Mouse (Mus musculus): ENCODE measurements around the gene Blvrb. TPM values are rescaled to one million over a fixed set of nuclear protein-coding genes. Genes with fewer than 3 reads are reported as not detected.
A peak's percentile ranks its signal among the peaks of the same experiment; 100 is the strongest.

The Blvrb gene
- polyA plus RNA-seq, 1 experiment from 2014 or later, result 853 TPM

DNA sequence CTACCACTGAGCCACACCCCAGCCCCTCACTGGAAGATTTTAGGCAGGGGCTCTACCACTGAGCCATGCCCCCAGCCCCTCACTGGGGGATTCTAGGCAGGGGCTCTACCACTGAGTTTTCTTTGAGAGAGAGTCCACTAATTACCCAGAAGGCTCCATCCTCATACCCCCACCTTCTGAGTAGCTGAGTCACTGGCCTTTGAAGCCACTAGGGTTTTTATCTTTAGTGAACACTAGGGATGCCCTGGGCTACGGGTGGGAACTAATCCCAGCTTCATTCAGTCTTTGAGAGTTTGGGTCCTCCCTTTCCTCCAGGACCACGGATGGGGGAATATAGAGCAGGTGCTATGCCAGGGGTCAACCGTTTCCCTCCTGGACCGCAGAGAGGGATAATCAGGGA is 10.8 kb downstream of the Blvrb start:
- 59% methylated on average over 4 of the region's 4 CpGs for WGBS (ENCODE audit: insufficient replicate concordance)
- Histone ChIP-seq H3K4me2 (ENCODE audit: low read depth, low read length) (no peak overlapping the region), H3K27ac (ENCODE audit: low read length) (peak overlapping the region; percentile 67), H3K36me3 (ENCODE audit: control insufficient read depth, insufficient read depth) (peaks cover 75% of the 10 kb centered on the region), H3K9me3 (replicated peaks; ENCODE audit: control insufficient read depth, low read length) (no peaks in the 10 kb centered on the region), H3K9ac (ENCODE audit: low read depth, low read length) (no peak overlapping the region), H3K4me1 (ENCODE audit: control insufficient read depth, low read depth, low read length) (peaks cover 51% of the 10 kb centered on the region), H3K4me3 (ENCODE audit: low read depth, low read length) (no peak overlapping the region), H3K27me3 (ENCODE audit: control insufficient read depth, insufficient read depth, low read depth, low read length) (no peaks in the 10 kb centered on the region)
- ATAC-seq (ENCODE audit: low read depth), result peak; percentile 58

DNA sequence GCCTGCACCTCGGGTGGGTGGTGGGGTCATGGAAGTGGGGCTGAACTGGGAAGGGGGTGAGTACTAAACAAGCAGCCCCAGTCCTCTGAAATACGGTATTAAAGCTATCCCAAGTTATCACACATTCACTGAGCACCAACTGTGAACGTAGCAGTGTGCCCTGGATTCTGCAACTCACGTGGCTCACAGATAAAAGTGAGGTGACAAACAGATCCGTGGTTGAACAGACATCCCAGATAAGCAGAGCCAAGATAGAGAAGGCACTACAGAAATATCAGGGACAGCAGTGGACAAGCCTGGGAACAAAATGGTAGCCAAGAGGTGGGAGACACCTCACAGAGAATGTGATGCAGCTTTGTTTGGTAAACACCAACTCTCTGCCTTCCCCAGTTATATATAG is 11.9 kb downstream of the Blvrb start:
- Histone ChIP-seq H3K9ac (ENCODE audit: low read depth, low read length) (no peak overlapping the region), H3K27ac (ENCODE audit: low read length) (peak overlapping the region; percentile 46)

DNA sequence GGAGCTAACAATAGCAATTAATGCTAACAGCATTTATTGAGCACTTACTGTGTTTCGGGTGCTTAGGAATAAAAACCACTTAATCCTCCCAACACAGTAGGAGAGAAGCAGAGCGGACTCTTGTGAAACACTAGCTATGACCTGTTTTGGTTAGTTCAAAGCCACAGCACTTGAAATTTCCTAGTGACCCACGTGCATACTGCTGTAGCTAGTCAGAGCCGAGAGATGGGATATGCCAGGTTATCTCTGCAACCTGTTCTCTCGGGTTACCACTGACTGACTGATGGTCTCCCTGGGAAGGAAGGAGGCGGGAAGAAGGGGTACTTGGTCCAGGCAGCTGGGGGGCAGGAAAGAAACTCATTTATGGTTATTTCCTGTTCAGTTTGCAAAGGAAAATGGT is 12.7 kb downstream of the Blvrb start:
- Histone ChIP-seq H3K27ac (ENCODE audit: low read length) (no peak overlapping the region; the same call in 1 of the 2 replicates), H3K27me3 (ENCODE audit: control insufficient read depth, insufficient read depth, low read depth, low read length) (no peaks in the 10 kb centered on the region), H3K4me2 (ENCODE audit: low read depth, low read length) (no peak overlapping the region), H3K4me1 (ENCODE audit: control insufficient read depth, low read depth, low read length) (peaks cover 34% of the 10 kb centered on the region), H3K4me3 (ENCODE audit: low read depth, low read length) (no peak overlapping the region), H3K36me3 (ENCODE audit: control insufficient read depth, insufficient read depth) (peaks cover 84% of the 10 kb centered on the region), H3K9ac (ENCODE audit: low read depth, low read length) (no peak overlapping the region), H3K9me3 (replicated peaks; ENCODE audit: control insufficient read depth, low read length) (no peaks in the 10 kb centered on the region)
- WGBS (ENCODE audit: insufficient replicate concordance), result 56% methylated on average over 6 of the region's 6 CpGs
- no peak for ATAC-seq (ENCODE audit: low read depth)

More for the DNA sequence above, 11.9 kb downstream of the Blvrb start:
- Histone ChIP-seq H3K4me1 (ENCODE audit: control insufficient read depth, low read depth, low read length) (peaks cover 43% of the 10 kb centered on the region), H3K27me3 (ENCODE audit: control insufficient read depth, insufficient read depth, low read depth, low read length) (no peaks in the 10 kb centered on the region), H3K36me3 (ENCODE audit: control insufficient read depth, insufficient read depth) (peaks cover 80% of the 10 kb centered on the region), H3K4me3 (ENCODE audit: low read depth, low read length) (no peak overlapping the region), H3K4me2 (ENCODE audit: low read depth, low read length) (no peak overlapping the region), H3K9me3 (replicated peaks; ENCODE audit: control insufficient read depth, low read length) (no peaks in the 10 kb centered on the region)
- 36% methylated on average over 5 of the region's 5 CpGs for WGBS (ENCODE audit: insufficient replicate concordance)
- ATAC-seq (ENCODE audit: low read depth), result peak; percentile 25

DNA sequence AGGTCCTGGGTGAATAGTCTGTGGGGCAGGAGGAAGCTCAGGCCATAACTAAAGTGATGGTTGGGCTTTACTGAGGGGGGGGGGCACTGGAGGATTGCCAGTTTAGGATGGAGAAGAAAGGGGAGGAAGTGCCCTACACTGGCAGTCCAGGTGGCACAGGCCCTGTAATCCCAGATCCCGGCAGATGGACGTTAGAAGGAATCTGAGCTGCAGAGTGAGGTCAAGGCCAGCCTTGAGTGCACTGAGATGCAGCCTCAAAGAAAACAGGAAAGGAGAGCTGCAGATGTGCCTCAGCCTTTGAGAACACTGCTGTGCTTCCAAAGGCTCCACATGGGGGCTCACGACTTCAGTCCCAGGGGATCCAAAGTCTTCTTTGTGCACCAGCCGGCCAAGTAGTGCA is 19.9 kb downstream of the Blvrb start:
- H3K27ac ChIP-seq (ENCODE audit: low read length), result no peak overlapping the region
- WGBS (ENCODE audit: insufficient replicate concordance), result 63% methylated on average over 4 of the region's 4 CpGs
- H3K9ac ChIP-seq (ENCODE audit: low read depth, low read length), result no peak overlapping the region
- no peaks in the 10 kb centered on the region for H3K9me3 ChIP-seq (replicated peaks; ENCODE audit: control insufficient read depth, low read length)
- no peak overlapping the region for H3K4me3 ChIP-seq (ENCODE audit: low read depth, low read length)
- no peak overlapping the region for H3K4me2 ChIP-seq (ENCODE audit: low read depth, low read length)
- H3K36me3 ChIP-seq (ENCODE audit: control insufficient read depth, insufficient read depth), result peaks cover 47% of the 10 kb centered on the region
- H3K27me3 ChIP-seq (ENCODE audit: control insufficient read depth, insufficient read depth, low read depth, low read length), result no peaks in the 10 kb centered on the region
- ATAC-seq (ENCODE audit: low read depth), result no peak
- peaks cover 2% of the 10 kb centered on the region; the same call in 1 of the 2 replicates for H3K4me1 ChIP-seq (ENCODE audit: control insufficient read depth, low read depth, low read length)

DNA sequence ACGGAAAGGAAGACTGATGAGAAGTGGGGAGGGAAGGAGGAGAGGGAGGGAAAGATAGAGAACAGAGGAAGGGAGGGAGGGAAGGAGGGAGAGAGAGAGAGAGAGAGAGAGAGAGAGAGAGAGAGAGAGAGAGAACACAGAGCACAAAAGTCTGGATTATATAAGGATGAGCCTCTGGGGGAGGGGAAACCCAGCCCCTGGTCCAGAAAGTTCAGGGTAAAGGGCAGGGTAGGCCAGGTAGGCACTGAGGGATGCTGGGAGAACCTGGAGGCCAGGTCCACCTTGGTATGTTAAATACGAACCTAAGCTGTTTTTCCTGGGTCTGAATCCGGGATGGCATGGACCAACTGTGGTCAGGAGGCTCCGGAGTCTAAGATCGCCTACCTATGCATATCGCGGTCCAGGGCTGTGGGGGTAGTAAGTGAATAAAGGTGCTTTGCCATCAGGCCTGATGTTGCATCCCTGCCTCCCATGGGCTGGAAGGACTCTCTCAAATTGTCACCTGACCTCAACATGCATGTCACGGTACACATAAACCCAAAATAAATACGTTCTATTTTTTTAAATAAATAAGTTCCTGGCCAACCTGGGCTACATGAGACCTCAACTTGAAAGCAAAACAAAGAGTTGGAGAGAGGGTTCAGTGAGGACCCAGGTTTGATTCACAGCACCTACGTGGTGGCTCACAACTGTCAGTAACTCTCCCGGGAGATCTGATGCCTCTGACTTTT is 23.8 kb downstream of the Blvrb start:
- ATAC-seq (ENCODE audit: low read depth), result no peak
- Histone ChIP-seq H3K4me1 (ENCODE audit: control insufficient read depth, low read depth, low read length) (peaks cover 18% of the 10 kb centered on the region), H3K9ac (ENCODE audit: low read depth, low read length) (no peak overlapping the region), H3K36me3 (ENCODE audit: control insufficient read depth, insufficient read depth) (peaks cover 17% of the 10 kb centered on the region), H3K4me2 (ENCODE audit: low read depth, low read length) (no peak overlapping the region), H3K4me3 (ENCODE audit: low read depth, low read length) (no peak overlapping the region), H3K27ac (ENCODE audit: low read length) (peak overlapping the region; percentile 89; the same call in 1 of the 2 replicates), H3K27me3 (ENCODE audit: control insufficient read depth, insufficient read depth, low read depth, low read length) (no peaks in the 10 kb centered on the region), H3K9me3 (replicated peaks; ENCODE audit: control insufficient read depth, low read length) (no peaks in the 10 kb centered on the region)
- 84% methylated on average over 11 of the region's 11 CpGs for WGBS (ENCODE audit: insufficient replicate concordance)

DNA sequence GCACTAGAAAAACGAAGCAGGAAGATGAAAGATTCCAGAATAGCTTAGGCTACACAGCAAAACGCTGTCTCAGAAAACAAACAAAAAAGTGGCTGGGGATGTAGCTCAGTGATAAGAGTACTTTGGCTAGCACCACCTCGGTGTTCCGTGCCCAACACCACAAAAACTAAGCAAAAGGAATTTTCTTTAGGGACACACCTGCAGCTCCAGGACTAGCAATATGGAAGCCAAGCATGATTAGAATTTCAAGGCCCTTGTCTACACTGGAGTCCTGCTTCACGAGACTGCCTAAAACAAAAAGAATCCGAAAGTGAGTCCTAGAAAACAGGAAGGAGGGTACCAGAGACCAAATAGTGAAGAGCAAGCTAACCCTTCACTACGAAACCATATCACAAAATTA is 24.8 kb downstream of the Blvrb start:
- Histone ChIP-seq H3K4me2 (ENCODE audit: low read depth, low read length) (peak overlapping the region; percentile 75), H3K4me3 (ENCODE audit: low read depth, low read length) (peak overlapping the region; percentile 98), H3K4me1 (ENCODE audit: control insufficient read depth, low read depth, low read length) (peaks cover 24% of the 10 kb centered on the region), H3K9ac (ENCODE audit: low read depth, low read length) (peak overlapping the region; percentile 66), H3K9me3 (replicated peaks; ENCODE audit: control insufficient read depth, low read length) (no peaks in the 10 kb centered on the region), H3K27me3 (ENCODE audit: control insufficient read depth, insufficient read depth, low read depth, low read length) (no peaks in the 10 kb centered on the region), H3K36me3 (ENCODE audit: control insufficient read depth, insufficient read depth) (peaks cover 21% of the 10 kb centered on the region), H3K27ac (ENCODE audit: low read length) (peak overlapping the region; percentile 89)
- no peak for ATAC-seq (ENCODE audit: low read depth)
- WGBS (ENCODE audit: insufficient replicate concordance), result 4% methylated on average over 7 of the region's 7 CpGs

DNA sequence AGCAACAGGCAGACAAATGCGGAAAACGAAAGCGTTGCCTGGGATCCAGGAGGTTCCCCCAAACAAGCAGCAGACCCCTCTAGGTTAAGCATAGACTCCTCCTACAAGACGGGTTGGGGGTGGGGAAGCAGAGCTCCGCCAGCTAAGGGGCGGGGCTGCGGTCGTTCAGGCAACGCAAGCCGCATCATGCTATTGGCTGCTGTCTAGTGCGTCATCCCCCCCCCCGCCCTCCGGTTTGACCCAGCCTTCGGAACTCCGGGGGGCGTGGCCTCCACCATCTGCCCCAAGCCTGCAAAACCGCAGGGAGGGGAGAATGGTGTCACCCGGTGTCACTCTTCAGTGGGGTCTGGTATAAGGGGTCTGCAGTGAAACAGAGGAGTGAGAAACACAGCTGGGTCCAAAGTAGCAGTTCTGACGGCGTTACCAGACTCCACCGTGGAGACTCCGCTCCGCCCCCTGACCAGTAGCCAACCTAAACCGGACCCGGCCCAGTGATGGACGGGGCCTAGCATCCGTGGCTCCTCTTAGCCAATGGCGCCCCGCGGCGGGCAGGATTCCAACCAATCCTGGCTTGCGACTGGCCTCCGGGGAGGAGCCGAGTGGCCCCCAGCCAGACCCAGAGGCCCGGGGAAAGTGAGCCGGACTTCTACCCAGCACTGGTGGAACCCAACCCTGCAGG is 25.5 kb downstream of the Blvrb start, which contains the start of gene Sertad3:
Gene Sertad3 (plus strand): TSS at position 613 of the 679 bp plus-strand sequence.
- peak; percentile 85 for ATAC-seq (ENCODE audit: low read depth)

DNA sequence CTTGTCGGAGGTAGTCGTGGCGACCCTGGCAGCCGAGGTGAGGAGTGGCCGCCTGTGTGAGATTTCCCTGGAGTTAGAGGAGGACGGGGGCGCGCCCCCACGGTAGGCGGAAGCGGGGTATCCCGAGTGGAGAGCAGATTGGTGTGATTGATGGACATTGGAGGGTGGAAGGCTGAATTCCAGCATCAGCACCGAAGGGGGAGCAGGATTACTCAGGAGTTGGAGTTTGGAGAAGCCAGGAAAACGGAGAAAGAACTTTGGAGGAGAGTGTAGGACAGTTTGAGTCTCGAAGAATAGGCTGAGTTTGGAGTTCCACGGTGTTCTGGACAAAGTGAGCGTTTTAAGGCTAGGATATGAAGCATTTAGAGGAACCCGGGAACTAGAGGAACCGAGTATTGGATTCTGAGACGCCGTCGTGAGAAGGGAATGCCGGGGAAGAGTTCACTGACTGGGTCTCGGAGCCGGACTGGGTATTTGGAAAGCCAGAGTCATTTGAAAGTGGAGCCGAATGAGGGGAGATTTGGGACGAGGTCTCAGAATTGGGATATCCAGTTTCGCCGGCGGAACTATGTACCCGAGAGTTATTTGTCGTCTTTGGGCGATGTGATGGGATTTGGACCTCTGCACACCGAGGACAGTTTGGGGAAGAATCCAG is 26.2 kb downstream of the Blvrb start:
- under 1% methylated on average over 34 of the region's 34 CpGs for WGBS (ENCODE audit: insufficient replicate concordance)
- Histone ChIP-seq H3K36me3 (ENCODE audit: control insufficient read depth, insufficient read depth) (peaks cover 24% of the 10 kb centered on the region), H3K4me3 (ENCODE audit: low read depth, low read length) (peak overlapping the region; percentile 98), H3K9ac (ENCODE audit: low read depth, low read length) (peak overlapping the region; percentile 98), H3K27me3 (ENCODE audit: control insufficient read depth, insufficient read depth, low read depth, low read length) (no peaks in the 10 kb centered on the region), H3K4me1 (ENCODE audit: control insufficient read depth, low read depth, low read length) (peaks cover 38% of the 10 kb centered on the region), H3K4me2 (ENCODE audit: low read depth, low read length) (peak overlapping the region; percentile 78), H3K27ac (ENCODE audit: low read length) (peak overlapping the region; percentile 99), H3K9me3 (replicated peaks; ENCODE audit: control insufficient read depth, low read length) (no peaks in the 10 kb centered on the region)
- ATAC-seq (ENCODE audit: low read depth), result no peak

More for the DNA sequence above, 25.5 kb downstream of the Blvrb start, which contains the start of gene Sertad3:
- Histone ChIP-seq H3K36me3 (ENCODE audit: control insufficient read depth, insufficient read depth) (peaks cover 24% of the 10 kb centered on the region), H3K9me3 (replicated peaks; ENCODE audit: control insufficient read depth, low read length) (no peaks in the 10 kb centered on the region), H3K4me1 (ENCODE audit: control insufficient read depth, low read depth, low read length) (peaks cover 31% of the 10 kb centered on the region), H3K9ac (ENCODE audit: low read depth, low read length) (peak within 1 kb of the TSS; percentile 98), H3K27ac (ENCODE audit: low read length) (peak within 1 kb of the TSS; percentile 99), H3K4me3 (ENCODE audit: low read depth, low read length) (peak within 1 kb of the TSS; percentile 98), H3K27me3 (ENCODE audit: control insufficient read depth, insufficient read depth, low read depth, low read length) (no peaks in the 10 kb centered on the region), H3K4me2 (ENCODE audit: low read depth, low read length) (peak within 1 kb of the TSS; percentile 78)
- WGBS (ENCODE audit: insufficient replicate concordance), result under 1% methylated on average over 36 of the region's 36 CpGs
